Mouse (Mus musculus) right cerebral cortex, postnatal 36 days (tissue): ENCODE measurements around the gene Klhl29.

Experiments used
- DNase-seq, 2 experiments: peaks; one replicate each; pipeline ENCODE4 v3.0.0; 2022; ENCODE audit warnings: low spot score in 2 of 2, mixed read lengths in 1 of 2

Gene Klhl29

GRCm38 (mm10) chr12:5129190-5129589 lies 246.3 kb downstream of the Klhl29 start:
- no peak for DNase-seq

GRCm38 (mm10) chr12:5125907-5126306 lies 249.6 kb downstream of the Klhl29 start:
- peak; percentile 46 to 85 for DNase-seq

- DNase-seq = peak; percentile 57 to 81
Observed at GRCm38 (mm10) chr12:5122972-5123371, 252.5 kb downstream of the Klhl29 start.

- DNase-seq = no peak
Observed at GRCm38 (mm10) chr12:5120249-5120648, 255.2 kb downstream of the Klhl29 start.

- peak; percentile 96 for DNase-seq
Observed at GRCm38 (mm10) chr12:5119726-5120125, 255.8 kb downstream of the Klhl29 start.

- DNase-seq = no peak
Observed at GRCm38 (mm10) chr12:5119286-5119685, 256.2 kb downstream of the Klhl29 start.

- DNase-seq = no peak
Observed at GRCm38 (mm10) chr12:5116605-5117004, 258.9 kb downstream of the Klhl29 start.

GRCm38 (mm10) chr12:5114631-5115030 lies 260.9 kb downstream of the Klhl29 start:
- DNase-seq = peak in 1 of 2 experiments; percentile 51

- DNase-seq = no peak
Observed at GRCm38 (mm10) chr12:5111343-5111742, 264.1 kb downstream of the Klhl29 start.

GRCm38 (mm10) chr12:5108613-5109012 lies 266.9 kb downstream of the Klhl29 start:
- DNase-seq = no peak

- no peak for DNase-seq
Observed at GRCm38 (mm10) chr12:5107795-5108194, 267.7 kb downstream of the Klhl29 start.

- DNase-seq = no peak
Observed at GRCm38 (mm10) chr12:5104422-5105052, 270.9 kb downstream of the Klhl29 start.

GRCm38 (mm10) chr12:5101411-5102024 lies 274.0 kb downstream of the Klhl29 start:
- DNase-seq = no peak

- no peak for DNase-seq
Observed at GRCm38 (mm10) chr12:5099572-5099971, 275.9 kb downstream of the Klhl29 start.

GRCm38 (mm10) chr12:5088639-5089038 lies 286.8 kb downstream of the Klhl29 start:
- DNase-seq = no peak

- peak in 1 of 2 experiments; percentile 44 for DNase-seq
Observed at GRCm38 (mm10) chr12:5087787-5088519, 287.5 kb downstream of the Klhl29 start.

- DNase-seq = no peak
Observed at GRCm38 (mm10) chr12:5084714-5085113, 290.8 kb downstream of the Klhl29 start.

- DNase-seq = no peak
Observed at GRCm38 (mm10) chr12:5081480-5081879, 294.0 kb downstream of the Klhl29 start.

GRCm38 (mm10) chr12:5073191-5073590 lies 302.3 kb downstream of the Klhl29 start:
- DNase-seq = peak; percentile 39 to 71

- peak in 1 of 2 experiments; percentile 58 for DNase-seq
Observed at GRCm38 (mm10) chr12:5070131-5070530, 305.4 kb downstream of the Klhl29 start.

GRCm38 (mm10) chr12:5067590-5067989 lies 307.9 kb downstream of the Klhl29 start:
- no peak for DNase-seq

GRCm38 (mm10) chr12:5048104-5048503 lies 327.4 kb downstream of the Klhl29 start:
- DNase-seq = no peak

GRCm38 (mm10) chr12:5044141-5044540 lies 331.3 kb downstream of the Klhl29 start:
- no peak for DNase-seq
